Mouse (Mus musculus): ENCODE data around the gene Lrrc32. TPM values are rescaled to one million over a fixed set of nuclear protein-coding genes. Genes with fewer than 3 reads are reported as not detected.

Gene Lrrc32
- polyA plus RNA-seq, 1 experiment from 2014 or later: 6.4 TPM

DNA sequence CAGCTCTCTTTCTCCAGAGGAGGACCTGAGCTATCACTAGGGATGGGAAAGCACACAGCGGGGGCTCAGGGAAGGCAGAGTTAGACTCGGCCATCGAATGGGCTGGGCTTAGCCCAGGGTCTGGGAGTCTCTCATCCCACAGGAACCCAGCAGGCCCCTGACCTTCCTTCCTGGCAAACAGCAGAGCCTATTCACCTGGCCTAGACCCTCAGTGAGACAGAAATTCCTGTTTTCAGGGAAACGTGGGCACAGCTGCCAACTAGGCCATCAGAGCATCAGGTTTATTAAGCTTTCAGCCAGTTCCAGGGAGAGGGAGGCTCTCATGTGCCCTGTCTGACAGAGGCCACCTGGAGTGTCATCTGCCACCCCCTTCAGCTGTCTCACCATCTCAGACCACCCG, 13.8 kb downstream of the Lrrc32 start:
- Histone ChIP-seq H3K4me1 (ENCODE audit: insufficient read depth, low read depth, low read length) (no peaks in the 10 kb centered on the region), H3K9me3 (ENCODE audit: low read length) (no peaks in the 10 kb centered on the region), H3K4me2 (replicated peaks; ENCODE audit: low read depth, low read length) (no peak overlapping the region), H3K36me3 (ENCODE audit: insufficient read depth, low read length) (peaks cover 8% of the 10 kb centered on the region; the same call in 1 of the 2 replicates), H3K4me3 (ENCODE audit: low read depth, low read length) (no peak overlapping the region), H3K27ac (ENCODE audit: low read length) (no peak overlapping the region), H3K27me3 (replicated peaks; ENCODE audit: insufficient read depth, low read length) (no peaks in the 10 kb centered on the region), H3K9ac (replicated peaks; ENCODE audit: low read depth) (no peak overlapping the region)
- no peak for TF ChIP-seq EP300 (IDR thresholded peaks at IDR 0.05)
- TF ChIP-seq CTCF (IDR thresholded peaks at IDR 0.05): no peak
- ATAC-seq (no peak), DNase-seq (ENCODE audit: low spot score) (no peak)
- 46% methylated on average over 5 of the region's 5 CpGs for WGBS

DNA sequence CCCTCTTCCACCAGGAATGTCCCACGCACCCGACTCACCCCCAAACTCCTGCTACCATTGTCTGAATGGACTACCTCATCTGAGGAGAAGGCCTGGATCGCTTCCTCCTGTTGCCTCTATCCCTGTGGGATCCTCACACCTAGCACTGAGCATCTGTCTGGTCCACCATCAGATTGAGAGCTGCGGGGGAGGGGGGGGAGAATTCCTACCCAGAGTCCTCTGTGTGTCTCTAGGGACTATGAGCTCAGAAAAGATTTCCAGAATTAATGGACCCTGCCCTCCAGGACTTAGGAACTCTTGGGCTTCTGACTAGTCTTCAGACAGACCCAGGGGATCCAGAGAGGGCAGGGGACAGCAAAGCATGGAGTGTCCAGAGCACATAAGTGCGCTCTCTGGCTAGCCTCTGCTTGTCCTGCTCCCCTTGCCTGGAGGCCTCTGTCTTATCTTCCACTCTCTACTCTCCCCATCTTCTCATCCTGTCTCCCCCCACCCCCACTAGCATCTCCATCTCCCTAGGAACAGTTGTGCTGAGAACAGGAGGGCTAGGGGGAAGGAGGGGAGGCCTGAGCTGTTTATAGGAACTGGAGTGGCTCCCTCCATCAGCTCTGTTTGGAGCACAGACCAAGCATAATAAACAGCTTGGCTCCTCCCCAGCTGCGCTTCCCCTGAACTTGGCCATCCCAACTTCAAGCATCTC, 15.0 kb downstream of the Lrrc32 start:
- Histone ChIP-seq H3K4me1 (ENCODE audit: insufficient read depth, low read depth, low read length) (no peaks in the 10 kb centered on the region), H3K27me3 (replicated peaks; ENCODE audit: insufficient read depth, low read length) (no peaks in the 10 kb centered on the region), H3K27ac (ENCODE audit: low read length) (0 out of 2 replicates have a peak overlapping the region, but pooled peaks have one; percentile 32), H3K9me3 (ENCODE audit: low read length) (no peaks in the 10 kb centered on the region), H3K4me2 (replicated peaks; ENCODE audit: low read depth, low read length) (no peak overlapping the region), H3K4me3 (ENCODE audit: low read depth, low read length) (no peak overlapping the region), H3K9ac (replicated peaks; ENCODE audit: low read depth) (no peak overlapping the region), H3K36me3 (ENCODE audit: insufficient read depth, low read length) (peaks cover under 1% of the 10 kb centered on the region; the same call in 1 of the 2 replicates)
- 51% methylated on average over 6 of the region's 6 CpGs for WGBS
- TF ChIP-seq CTCF (IDR thresholded peaks at IDR 0.05): no peak
- TF ChIP-seq EP300 (IDR thresholded peaks at IDR 0.05): no peak
- peak; percentile 83 for ATAC-seq
- peak; percentile 50 for DNase-seq (ENCODE audit: low spot score)

DNA sequence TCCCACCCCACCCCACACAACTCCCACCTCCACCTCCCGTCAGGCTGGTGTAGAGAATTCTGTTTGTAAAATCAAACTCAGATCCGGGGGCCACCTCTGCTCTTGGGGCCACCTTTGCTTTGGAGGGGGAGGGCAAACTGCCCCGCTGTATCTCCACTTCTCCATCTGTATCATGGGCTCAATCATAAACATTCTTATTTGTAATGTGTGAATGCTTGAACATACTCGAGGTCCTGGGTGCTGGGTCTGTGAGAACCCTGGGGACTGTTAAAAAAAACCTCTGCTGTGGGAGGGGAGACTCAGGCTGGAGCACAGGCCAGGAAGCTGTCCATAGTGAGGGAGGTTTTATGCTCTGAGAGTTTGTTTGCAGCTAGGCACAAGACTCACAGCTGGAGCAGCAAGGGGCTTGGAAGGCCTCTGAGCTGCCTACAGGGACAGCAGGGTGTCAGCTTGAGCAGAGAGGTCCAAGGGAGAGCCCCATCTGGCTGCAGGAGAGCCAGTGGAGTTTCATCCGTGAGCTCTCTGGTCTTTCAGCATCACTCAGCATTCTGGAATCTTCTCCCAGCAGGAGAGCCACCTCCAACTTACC, 15.7 kb downstream of the Lrrc32 start:
- no peak overlapping the region for H3K4me3 ChIP-seq (ENCODE audit: low read depth, low read length)
- no peak overlapping the region for H3K9ac ChIP-seq (replicated peaks; ENCODE audit: low read depth)
- peak; percentile 48 for DNase-seq (ENCODE audit: low spot score)
- WGBS: 29% methylated on average over 5 of the region's 5 CpGs
- no peaks in the 10 kb centered on the region for H3K9me3 ChIP-seq (ENCODE audit: low read length)
- 0 out of 2 replicates have a peak overlapping the region, but pooled peaks have one; percentile 14 for H3K27ac ChIP-seq (ENCODE audit: low read length)
- H3K4me1 ChIP-seq (ENCODE audit: insufficient read depth, low read depth, low read length): no peaks in the 10 kb centered on the region
- no peaks in the 10 kb centered on the region for H3K36me3 ChIP-seq (ENCODE audit: insufficient read depth, low read length)
- peak; percentile 62 for ATAC-seq
- TF ChIP-seq CTCF (IDR thresholded peaks at IDR 0.05) (peak; percentile 17; the same call in 1 of the 2 replicates), EP300 (IDR thresholded peaks at IDR 0.05) (no peak)
- no peaks in the 10 kb centered on the region for H3K27me3 ChIP-seq (replicated peaks; ENCODE audit: insufficient read depth, low read length)
- no peak overlapping the region for H3K4me2 ChIP-seq (replicated peaks; ENCODE audit: low read depth, low read length)

DNA sequence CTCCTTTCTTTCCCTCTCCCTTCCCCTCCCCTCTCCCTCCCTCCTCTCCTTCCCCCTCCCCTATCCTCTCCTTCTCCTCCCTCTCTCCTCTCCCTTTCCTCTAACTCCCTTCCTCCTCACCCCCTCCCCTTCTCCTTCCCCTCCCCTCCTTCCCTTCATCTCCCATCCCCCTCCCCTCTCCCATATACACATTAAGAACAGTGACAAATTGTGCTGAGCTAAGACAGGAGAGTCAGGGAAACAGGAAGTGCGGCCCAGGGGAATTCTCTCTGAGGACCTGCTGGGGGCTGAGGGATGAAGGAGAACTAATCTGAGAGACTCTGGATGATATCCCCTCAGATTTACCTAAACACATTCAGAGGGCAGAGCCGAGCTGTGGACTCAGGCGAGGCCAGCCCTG, 16.6 kb downstream of the Lrrc32 start:
- H3K9me3 ChIP-seq (ENCODE audit: low read length): no peaks in the 10 kb centered on the region
- H3K9ac ChIP-seq (replicated peaks; ENCODE audit: low read depth): no peak overlapping the region
- ATAC-seq: no peak
- H3K27me3 ChIP-seq (replicated peaks; ENCODE audit: insufficient read depth, low read length): no peaks in the 10 kb centered on the region
- no peak overlapping the region for H3K4me3 ChIP-seq (ENCODE audit: low read depth, low read length)
- no peaks in the 10 kb centered on the region for H3K4me1 ChIP-seq (ENCODE audit: insufficient read depth, low read depth, low read length)
- H3K4me2 ChIP-seq (replicated peaks; ENCODE audit: low read depth, low read length): no peak overlapping the region
- DNase-seq (ENCODE audit: low spot score): no peak
- H3K36me3 ChIP-seq (ENCODE audit: insufficient read depth, low read length): no peaks in the 10 kb centered on the region
- TF ChIP-seq EP300 (IDR thresholded peaks at IDR 0.05): no peak
- TF ChIP-seq CTCF (IDR thresholded peaks at IDR 0.05): no peak
- no peak overlapping the region for H3K27ac ChIP-seq (ENCODE audit: low read length)
- whole genome bisulfite sequencing: 35% methylated on average over 3 of the region's 3 CpGs

DNA sequence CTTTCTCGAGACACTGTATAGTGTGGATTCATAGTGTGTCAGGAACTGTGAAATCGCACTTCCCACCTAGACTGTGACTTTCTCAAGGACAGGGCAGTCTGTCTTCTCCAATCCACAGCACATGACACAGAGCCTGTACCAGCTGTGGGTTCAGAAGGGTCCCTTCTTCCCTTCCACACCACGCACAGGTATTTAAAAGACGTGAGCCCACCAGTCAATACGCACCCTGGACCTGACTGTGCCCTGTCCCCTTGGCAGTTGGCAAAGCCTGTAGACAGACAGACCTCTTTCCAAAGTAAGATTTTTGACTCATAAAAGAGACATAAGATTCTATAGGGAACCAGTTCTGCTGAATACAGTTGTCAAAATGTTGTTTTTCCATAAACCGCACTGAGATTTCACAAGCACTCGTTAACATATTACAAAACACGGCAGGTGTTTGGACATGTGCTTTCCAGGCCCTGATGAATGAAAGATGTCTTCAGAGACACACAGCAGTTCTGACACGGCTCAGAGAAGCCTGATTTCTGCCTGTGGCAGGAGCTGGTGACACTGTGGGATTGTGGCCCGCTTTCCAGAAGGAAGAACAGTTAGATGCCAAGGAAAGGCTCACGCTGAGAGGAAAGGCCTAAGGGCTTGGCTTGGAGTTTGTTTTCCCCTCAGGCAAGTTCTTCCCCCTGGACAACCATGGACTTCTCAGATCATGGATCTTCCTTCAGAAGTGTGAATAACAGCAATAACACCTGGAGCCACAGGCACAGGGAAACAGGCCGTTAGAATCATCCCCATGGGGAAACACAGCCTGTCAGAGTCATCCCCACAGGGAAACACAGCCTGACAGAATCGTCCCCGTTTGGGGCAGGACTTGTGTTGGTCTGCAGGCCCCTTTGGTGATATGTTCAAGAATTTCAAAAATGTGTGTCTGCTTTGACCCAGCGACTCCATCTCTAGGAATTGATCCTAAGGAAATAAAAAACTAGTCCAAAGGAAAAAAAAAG, 22.2 kb downstream of the Lrrc32 start:
- no peak overlapping the region for H3K27ac ChIP-seq (ENCODE audit: low read length)

More for the DNA sequence above, 22.2 kb downstream of the Lrrc32 start:
- Histone ChIP-seq H3K4me2 (replicated peaks; ENCODE audit: low read depth, low read length) (no peak overlapping the region), H3K27me3 (replicated peaks; ENCODE audit: insufficient read depth, low read length) (no peaks in the 10 kb centered on the region), H3K4me1 (ENCODE audit: insufficient read depth, low read depth, low read length) (no peaks in the 10 kb centered on the region; the same call in 1 of the 2 replicates), H3K9me3 (ENCODE audit: low read length) (no peaks in the 10 kb centered on the region), H3K4me3 (ENCODE audit: low read depth, low read length) (no peak overlapping the region), H3K36me3 (ENCODE audit: insufficient read depth, low read length) (no peaks in the 10 kb centered on the region), H3K9ac (replicated peaks; ENCODE audit: low read depth) (no peak overlapping the region)
- TF ChIP-seq EP300 (IDR thresholded peaks at IDR 0.05) (peak; percentile 19; the same call in 1 of the 2 replicates), CTCF (IDR thresholded peaks at IDR 0.05) (no peak)
- 49% methylated on average over 15 of the region's 15 CpGs for WGBS
- ATAC-seq: 0 out of 2 replicates have a peak, but pooled peaks have one; percentile 9
- no peak for DNase-seq (ENCODE audit: low spot score)
